Mouse (Mus musculus) heart, postnatal 0 days (tissue): ENCODE measurements around the gene Stap2.

ENCODE experiments used
- CTCF ChIP-seq: IDR thresholded peaks from 2 replicates; pipeline ENCODE4 v1.5.1; 2016; ENCODE audit warnings: antibody characterized with exemption, control low read depth, low read depth
- EP300 ChIP-seq: IDR thresholded peaks from 2 replicates; pipeline ENCODE4 v1.6.1; 2016; ENCODE audit warnings: antibody characterized with exemption, low read depth

GRCm38 (mm10) chr17:56015293-56015692 lies 9.9 kb upstream of the Stap2 start:
- TF ChIP-seq CTCF (no peak), EP300 (no peak)
